Mouse (Mus musculus) liver, embryonic 11.5 days (tissue): Measurements from ENCODE around the gene Klhl29. TPM values are rescaled to one million over a fixed set of nuclear protein-coding genes. Genes with fewer than 3 reads are reported as not detected.

Source experiments
- ATAC-seq: fragments of 200-750 bp; cut with Nextera tagmentation; replicated peaks from 2 replicates; pipeline ENCODE4 v1.8.0; 2017; ENCODE audit warnings: moderate number of reproducible peaks, mild to moderate bottlenecking, moderate TSS enrichment, moderate library complexity; ENCODE audit not compliant: low FRiP score
- DNase-seq: peaks from one replicate; pipeline ENCODE4 v3.0.0-alpha.2; 2017; ENCODE audit warnings: low spot score
- H3K27ac ChIP-seq: fragments of 300-500 bp; sonication (generic); 2 replicates; pipeline ENCODE4 v1.5.1; 2014; ENCODE audit warnings: mild to moderate bottlenecking, low read depth, low read length, control low read depth
- H3K27me3 ChIP-seq: fragments of 300-500 bp; sonication (generic); replicated peaks from 2 replicates; pipeline ENCODE4 v1.6.1; 2014; ENCODE audit warnings: low read length, mixed read lengths; ENCODE audit not compliant: control insufficient read depth, insufficient read depth
- H3K36me3 ChIP-seq: fragments of 300-500 bp; sonication (generic); 2 replicates; pipeline ENCODE4 v1.6.1; 2014; ENCODE audit warnings: mild to moderate bottlenecking, low read length, moderate library complexity, mixed read lengths; ENCODE audit not compliant: control insufficient read depth, insufficient read depth
- H3K4me1 ChIP-seq: fragments of 300-500 bp; sonication (generic); replicated peaks from 2 replicates; pipeline ENCODE4 v1.6.1; 2014; ENCODE audit warnings: low read length, mixed read lengths; ENCODE audit not compliant: control insufficient read depth, insufficient read depth
- H3K4me2 ChIP-seq: fragments of 300-500 bp; sonication (generic); 2 replicates; pipeline ENCODE4 v1.6.1; 2014; ENCODE audit warnings: mild to moderate bottlenecking, control low read depth, moderate library complexity
- H3K4me3 ChIP-seq: fragments of 300-500 bp; sonication (generic); 2 replicates; pipeline ENCODE4 v1.5.1; 2014; ENCODE audit warnings: low read depth, low read length, control low read depth
- H3K9ac ChIP-seq: fragments of 300-500 bp; sonication (generic); 2 replicates; pipeline ENCODE4 v1.6.1; 2014; ENCODE audit warnings: low read depth, low read length, control low read depth
- H3K9me3 ChIP-seq: fragments of 300-500 bp; sonication (generic); 2 replicates; pipeline ENCODE4 v1.6.1; 2016; ENCODE audit warnings: low read length, inconsistent platforms, mixed read lengths; ENCODE audit not compliant: control insufficient read depth
- WGBS: fragments of 180-500 bp; shearing (Covaris S2); extraction: QIAGEN DNeasy Blood & Tissue Kit; methylation state at CpG from one replicate; pipeline ENCODE4 v1.1.7; 2014; 5-methylcytosine and 5-hydroxymethylcytosine counted together
- polyA plus RNA-seq: library from polyadenylated mRNA; unstranded; fragments of >200 nt; fragmentation: Nextera tagmentation; extraction: Ambion mirVana; gene quantifications from 2 replicates; pipeline ENCODE4 v1.2.1, GENCODE M21; 2014

Gene Klhl29
- polyA plus RNA-seq, 1 experiment from 2014 or later = 0.66 TPM

DNA sequence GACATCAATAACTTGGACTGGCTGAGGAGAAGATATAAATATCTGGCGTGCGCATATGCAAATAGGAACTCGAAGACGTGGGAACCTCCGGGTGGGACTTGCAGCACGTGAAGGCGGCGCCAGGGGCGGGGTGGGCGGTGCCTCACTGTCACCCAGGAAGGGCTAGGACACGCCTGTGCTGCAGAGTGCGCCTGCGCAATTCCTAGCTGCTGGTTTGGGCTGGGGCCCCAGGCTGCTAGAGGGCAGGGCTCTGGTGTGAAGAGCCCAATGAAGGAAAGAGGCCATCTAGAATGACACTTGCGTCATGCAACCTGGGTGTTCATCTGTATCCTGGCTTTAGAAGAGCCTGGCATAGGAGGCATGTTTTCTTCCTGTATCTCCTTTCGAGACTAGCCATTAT is 255.8 kb downstream of the Klhl29 start:
- no peaks in the 10 kb centered on the region for H3K36me3 ChIP-seq
- H3K4me3 ChIP-seq = no peak overlapping the region; the same call in 1 of the 2 replicates
- no peaks in the 10 kb centered on the region for H3K9me3 ChIP-seq
- 10% methylated on average over 15 of the region's 15 CpGs for WGBS
- no peaks in the 10 kb centered on the region for H3K27me3 ChIP-seq
- H3K27ac ChIP-seq = no peak overlapping the region
- H3K4me1 ChIP-seq = peaks cover 4% of the 10 kb centered on the region; the same call in 1 of the 2 replicates
- H3K9ac ChIP-seq = no peak overlapping the region
- DNase-seq = peak; percentile 80
- ATAC-seq = peak; percentile 96
- peak overlapping the region; percentile 55 for H3K4me2 ChIP-seq

DNA sequence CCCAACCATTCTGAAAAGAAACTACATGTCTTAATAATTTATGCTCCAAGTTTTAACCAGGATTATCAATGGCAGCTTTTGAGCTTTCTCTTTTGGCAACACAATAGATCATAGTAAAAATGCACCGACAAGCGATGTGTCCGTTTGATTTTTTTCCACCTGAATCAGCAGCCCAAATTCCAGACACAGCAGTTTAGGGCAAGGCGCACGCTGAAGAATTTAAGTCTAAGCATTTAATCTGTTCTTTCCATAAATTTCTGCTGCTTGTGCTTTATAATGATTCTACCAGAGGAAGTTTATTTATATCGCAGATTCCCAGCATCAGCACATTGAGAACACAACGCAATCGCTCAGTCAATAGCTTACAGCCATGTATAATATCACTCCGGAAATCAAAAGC is 256.2 kb downstream of the Klhl29 start:
- peaks cover 4% of the 10 kb centered on the region; the same call in 1 of the 2 replicates for H3K4me1 ChIP-seq
- H3K4me2 ChIP-seq = peak overlapping the region; percentile 55
- ATAC-seq = peak; percentile 14; the same call in 1 of the 2 replicates
- no peak for DNase-seq
- no peak overlapping the region for H3K27ac ChIP-seq
- no peaks in the 10 kb centered on the region for H3K36me3 ChIP-seq
- no peaks in the 10 kb centered on the region for H3K9me3 ChIP-seq
- WGBS = 61% methylated on average over 9 of the region's 9 CpGs
- H3K4me3 ChIP-seq = no peak overlapping the region; the same call in 1 of the 2 replicates
- no peaks in the 10 kb centered on the region for H3K27me3 ChIP-seq
- no peak overlapping the region for H3K9ac ChIP-seq

DNA sequence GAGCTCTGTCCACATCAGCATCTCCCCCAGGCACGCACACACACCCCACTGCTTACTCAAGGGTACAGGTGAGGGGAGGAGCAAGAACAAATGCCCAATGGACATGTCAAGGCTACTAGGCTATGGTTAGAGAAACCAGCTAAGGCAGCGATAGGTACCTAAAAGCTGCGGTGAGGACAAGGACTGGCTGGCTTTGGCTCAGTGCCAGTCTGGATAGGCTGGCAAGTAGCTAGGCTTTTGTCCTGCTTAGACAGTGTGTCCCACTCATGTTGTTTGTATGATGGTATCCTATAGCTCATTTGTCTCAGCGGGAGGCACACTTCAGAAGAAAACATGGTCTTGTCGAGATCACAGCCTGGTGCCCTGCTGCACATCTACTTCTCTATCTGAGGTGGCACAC is 258.9 kb downstream of the Klhl29 start:
- H3K36me3 ChIP-seq = no peaks in the 10 kb centered on the region
- 81% methylated on average over 5 of the region's 5 CpGs for WGBS
- DNase-seq (no peak), ATAC-seq (no peak)
- peaks cover 4% of the 10 kb centered on the region; the same call in 1 of the 2 replicates for H3K4me1 ChIP-seq
- no peaks in the 10 kb centered on the region for H3K27me3 ChIP-seq
- H3K9ac ChIP-seq = no peak overlapping the region
- H3K27ac ChIP-seq = no peak overlapping the region
- no peak overlapping the region for H3K4me2 ChIP-seq
- H3K4me3 ChIP-seq = no peak overlapping the region
- H3K9me3 ChIP-seq = no peaks in the 10 kb centered on the region

DNA sequence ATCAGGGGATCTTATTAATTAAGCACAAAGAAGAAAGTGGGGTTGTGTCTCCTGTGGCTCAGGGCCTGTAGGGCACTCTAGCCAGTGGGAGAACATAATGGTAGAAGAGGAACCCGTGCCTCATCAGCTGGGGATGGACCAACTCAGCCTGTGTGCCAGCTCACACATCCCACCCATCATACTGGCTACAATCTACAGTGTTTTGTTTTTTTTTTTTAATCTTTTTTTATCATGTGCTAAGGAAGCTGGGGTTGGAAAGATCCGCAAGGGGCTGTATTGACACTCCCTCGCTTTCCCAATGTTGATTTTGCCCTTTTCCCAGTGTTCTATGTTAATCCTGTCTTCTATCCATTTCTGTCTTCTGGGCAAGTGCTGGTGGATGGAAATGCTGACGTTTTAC is 260.9 kb downstream of the Klhl29 start:
- DNase-seq (no peak), ATAC-seq (no peak)
- Histone ChIP-seq H3K9me3 (no peaks in the 10 kb centered on the region), H3K4me2 (no peak overlapping the region), H3K4me3 (no peak overlapping the region), H3K36me3 (no peaks in the 10 kb centered on the region), H3K4me1 (peaks cover under 1% of the 10 kb centered on the region; the same call in 1 of the 2 replicates), H3K27ac (no peak overlapping the region), H3K27me3 (no peaks in the 10 kb centered on the region), H3K9ac (no peak overlapping the region)
- WGBS = 58% methylated on average over 4 of the region's 4 CpGs

DNA sequence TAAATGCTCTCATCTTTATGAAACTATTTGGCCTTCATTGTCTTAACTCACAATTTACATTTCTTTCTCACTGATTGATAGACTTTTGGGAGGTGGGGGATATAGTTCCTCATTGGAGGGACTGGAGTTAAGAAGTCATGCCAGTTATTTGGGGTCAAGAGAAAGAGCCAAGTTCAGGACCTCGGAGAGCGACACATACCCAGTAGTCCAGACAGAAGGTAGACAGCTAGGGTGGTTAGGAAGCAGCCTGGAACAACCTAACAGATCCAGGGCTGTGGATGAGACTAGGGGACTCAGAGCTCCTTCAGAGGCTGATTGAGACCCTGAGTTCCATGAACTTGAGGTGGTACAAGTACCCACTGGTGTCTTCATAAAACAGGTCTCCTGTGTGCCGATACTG is 264.1 kb downstream of the Klhl29 start:
- no peak overlapping the region for H3K9ac ChIP-seq
- no peaks in the 10 kb centered on the region for H3K4me1 ChIP-seq
- H3K27ac ChIP-seq = no peak overlapping the region
- ATAC-seq (no peak), DNase-seq (no peak)
- H3K4me2 ChIP-seq = no peak overlapping the region
- WGBS = 46% methylated on average over 3 of the region's 3 CpGs
- H3K9me3 ChIP-seq = no peaks in the 10 kb centered on the region
- H3K36me3 ChIP-seq = no peaks in the 10 kb centered on the region
- no peak overlapping the region for H3K4me3 ChIP-seq
- no peaks in the 10 kb centered on the region for H3K27me3 ChIP-seq

DNA sequence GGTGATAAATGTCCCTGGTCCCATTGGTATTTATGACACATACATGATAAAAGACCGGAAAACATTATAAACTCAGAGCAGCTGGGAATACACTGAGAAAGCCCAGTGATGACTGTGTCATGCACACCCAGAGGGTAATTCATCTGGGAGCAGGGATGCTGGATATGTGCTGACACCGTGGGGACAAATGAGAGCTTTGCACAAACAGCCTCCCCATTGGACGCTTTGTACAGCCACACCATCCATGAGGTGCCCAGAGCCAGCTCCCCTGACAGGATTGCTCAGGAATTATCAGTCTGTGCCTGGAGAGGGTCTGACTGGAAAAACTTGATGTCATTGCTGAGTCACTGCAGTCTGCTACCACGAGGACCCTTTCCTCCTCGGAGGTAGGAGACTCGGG is 266.9 kb downstream of the Klhl29 start:
- WGBS = 55% methylated on average over 6 of the region's 6 CpGs

DNA sequence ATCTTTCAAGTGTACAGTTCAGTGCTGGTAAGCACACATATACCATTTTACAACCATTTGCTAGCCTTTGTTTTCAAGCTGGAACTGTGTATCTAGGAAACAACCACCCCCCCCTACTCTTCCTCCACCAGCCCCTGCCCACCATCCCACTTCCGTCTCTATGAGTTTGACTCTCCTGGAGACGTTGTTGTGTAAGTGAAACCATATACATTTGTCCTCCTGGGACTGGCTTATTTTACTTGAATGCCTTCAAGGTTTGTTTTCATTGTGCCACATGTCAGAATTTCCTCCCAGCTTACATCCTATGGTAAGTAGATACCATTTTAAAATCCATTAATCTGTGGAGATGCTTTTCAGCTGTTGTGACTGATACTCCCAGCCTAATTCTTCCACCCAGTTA is 267.7 kb downstream of the Klhl29 start:
- ATAC-seq (no peak), DNase-seq (no peak)
- Histone ChIP-seq H3K27me3 (no peaks in the 10 kb centered on the region), H3K4me1 (no peaks in the 10 kb centered on the region), H3K4me3 (no peak overlapping the region), H3K9me3 (no peaks in the 10 kb centered on the region), H3K4me2 (no peak overlapping the region), H3K36me3 (no peaks in the 10 kb centered on the region), H3K9ac (no peak overlapping the region), H3K27ac (no peak overlapping the region)
- WGBS = 66% methylated on average over 2 of the region's 2 CpGs

More for the DNA sequence above, 266.9 kb downstream of the Klhl29 start:
- Histone ChIP-seq H3K36me3 (no peaks in the 10 kb centered on the region), H3K4me1 (no peaks in the 10 kb centered on the region), H3K27ac (no peak overlapping the region), H3K27me3 (no peaks in the 10 kb centered on the region), H3K4me3 (no peak overlapping the region), H3K4me2 (no peak overlapping the region), H3K9me3 (no peaks in the 10 kb centered on the region), H3K9ac (no peak overlapping the region)
- DNase-seq (no peak), ATAC-seq (no peak)

DNA sequence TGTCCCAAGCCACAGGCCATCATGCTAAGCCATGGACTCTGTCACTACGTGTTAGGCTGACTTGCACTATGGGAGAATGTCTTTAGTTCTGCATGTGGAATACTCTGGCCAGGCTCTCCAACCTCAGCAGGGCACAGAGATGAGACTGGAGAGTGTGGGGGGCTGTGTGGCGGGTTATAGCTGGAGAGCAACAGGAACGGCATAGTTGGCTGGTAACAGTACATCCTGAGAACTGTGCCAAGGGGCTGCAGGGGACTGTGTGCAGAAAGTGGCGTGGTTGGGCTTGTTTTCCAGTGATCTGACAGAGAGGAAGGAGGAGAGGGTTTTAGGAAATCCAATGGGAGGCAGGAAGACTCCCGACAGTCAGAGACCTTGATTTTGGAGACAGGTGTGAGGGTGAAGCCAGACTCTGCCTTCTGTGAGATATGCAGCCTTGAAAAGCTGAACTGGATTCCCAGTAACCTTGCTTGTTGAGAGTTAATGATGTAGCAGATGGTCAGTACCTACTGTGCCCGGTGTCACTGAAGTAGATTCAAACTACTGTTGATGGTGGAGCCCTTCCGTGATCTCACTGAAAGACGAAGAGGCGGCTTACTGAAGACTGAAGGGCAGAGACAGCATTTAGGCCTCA is 270.9 kb downstream of the Klhl29 start:
- no peaks in the 10 kb centered on the region for H3K36me3 ChIP-seq
- DNase-seq (no peak), ATAC-seq (no peak)
- H3K9ac ChIP-seq = no peak overlapping the region
- no peaks in the 10 kb centered on the region for H3K27me3 ChIP-seq
- no peaks in the 10 kb centered on the region for H3K9me3 ChIP-seq
- no peak overlapping the region for H3K4me2 ChIP-seq
- H3K27ac ChIP-seq = no peak overlapping the region
- 77% methylated on average over 9 of the region's 9 CpGs for WGBS
- no peak overlapping the region for H3K4me3 ChIP-seq
- no peaks in the 10 kb centered on the region for H3K4me1 ChIP-seq

DNA sequence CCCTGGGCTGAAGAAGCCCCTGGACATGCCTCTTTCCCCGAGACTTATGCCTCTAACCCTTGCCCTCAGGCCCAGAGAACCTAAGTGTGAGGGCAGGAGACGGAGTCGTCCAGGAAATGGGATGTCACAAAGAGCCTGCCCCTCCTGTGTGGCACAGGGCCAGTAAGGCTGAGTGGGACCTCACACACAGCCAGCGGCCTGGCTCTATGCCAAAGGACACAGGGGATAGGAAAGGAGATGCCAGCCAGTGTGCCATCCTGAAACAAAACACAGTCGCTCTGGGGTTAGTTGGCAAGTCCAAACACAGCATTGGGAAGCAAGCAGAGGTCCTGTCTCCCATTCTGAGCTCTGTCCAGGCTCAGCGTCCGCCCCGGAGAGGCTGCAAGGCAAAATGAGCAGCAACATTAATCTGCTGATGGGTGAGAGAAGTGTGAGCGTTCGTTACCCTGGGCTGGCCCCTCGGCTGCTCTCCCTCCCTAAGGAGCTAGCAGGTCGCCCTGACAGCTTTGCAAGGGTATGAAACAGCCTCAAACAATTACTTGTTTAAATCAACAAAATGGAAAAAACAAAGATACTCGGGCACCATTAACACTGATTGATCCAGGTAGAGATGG is 274.0 kb downstream of the Klhl29 start:
- Histone ChIP-seq H3K4me2 (no peak overlapping the region), H3K27me3 (no peaks in the 10 kb centered on the region), H3K4me3 (no peak overlapping the region), H3K36me3 (no peaks in the 10 kb centered on the region), H3K4me1 (no peaks in the 10 kb centered on the region), H3K9ac (no peak overlapping the region), H3K27ac (no peak overlapping the region), H3K9me3 (no peaks in the 10 kb centered on the region)
- ATAC-seq = no peak
- DNase-seq = no peak
- WGBS = 75% methylated on average over 13 of the region's 13 CpGs
